Mouse (Mus musculus) lung, adult 2 months (tissue): ENCODE results near the gene Kdm4a. TPM values are rescaled to one million over a fixed set of nuclear protein-coding genes. Genes with fewer than 3 reads are reported as not detected.

Source experiments
- DNase-seq: peaks from one replicate; pipeline ENCODE4 v3.0.0; 2022
- H3K4me1 ChIP-seq: fragments of 200-500 bp; 2 replicates; pipeline ENCODE4 v1.6.1; 2011; ENCODE audit warnings: low read length; ENCODE audit not compliant: control insufficient read depth, insufficient read depth
- H3K4me3 ChIP-seq: fragments of 200-500 bp; replicated peaks from 2 replicates; pipeline ENCODE3; 2011; ENCODE audit warnings: low read depth, mild to moderate bottlenecking, control low read depth, low read length; ENCODE audit errors: extremely low read depth
- CTCF ChIP-seq: fragments of 200-500 bp; IDR thresholded peaks from 2 replicates; pipeline ENCODE4 v1.5.1; 2011; ENCODE audit warnings: mild to moderate bottlenecking, low read length, control low read depth; ENCODE audit not compliant: insufficient read depth
- POLR2A ChIP-seq: fragments of 200-500 bp; IDR thresholded peaks from 2 replicates; pipeline ENCODE4 v1.6.1; 2011; ENCODE audit warnings: low read depth, mild to moderate bottlenecking, control low read depth, low read length, borderline replicate concordance; ENCODE audit errors: extremely low read depth
- WGBS: fragments of 180-500 bp; shearing (Covaris S2); methylation state at CpG from one replicate; pipeline ENCODE4 v1.1.7; 2018; 5-methylcytosine and 5-hydroxymethylcytosine counted together
- polyA plus RNA-seq: library from polyadenylated mRNA; depleted of rRNA; stranded (reverse); fragments of >200 nt; gene quantifications from 2 replicates; pipeline ENCODE4 v1.2.3, GENCODE M21; 2012

Kdm4a gene
- polyA plus RNA-seq, 1 experiment: 36.0 TPM

DNA sequence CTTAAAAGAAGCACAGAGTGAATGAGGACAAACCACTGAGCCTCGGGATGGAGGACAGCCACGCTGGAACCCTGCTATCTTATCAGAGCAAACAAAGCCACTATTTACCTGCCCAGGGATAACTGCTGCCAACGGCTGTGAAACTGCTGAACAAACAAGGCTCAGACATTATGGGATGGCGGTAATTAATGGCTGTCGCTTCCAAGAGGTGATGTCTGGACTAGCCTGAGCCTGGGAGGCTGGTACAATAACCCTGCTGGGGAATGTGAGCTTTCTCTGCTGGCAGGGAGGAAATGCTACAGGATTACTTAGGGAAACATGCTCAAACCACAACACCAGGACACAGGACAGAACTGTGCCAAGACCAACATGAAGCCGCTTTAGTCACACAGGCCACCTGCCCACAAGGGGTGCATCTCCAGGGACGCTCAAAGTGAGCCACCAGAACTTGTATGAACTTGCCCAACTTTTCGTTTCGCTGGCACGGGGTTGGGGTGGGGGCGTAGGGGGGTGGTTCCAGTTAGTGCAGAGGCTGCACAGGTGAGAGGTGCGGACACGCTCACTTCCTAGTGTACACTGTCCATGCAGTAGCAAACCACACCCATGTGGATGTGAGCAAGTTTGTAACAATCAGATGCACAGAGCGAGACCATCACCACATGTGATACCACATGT, 56.7 kb downstream of the Kdm4a start:
- WGBS: 75% methylated on average over 14 of the region's 14 CpGs
- TF ChIP-seq POLR2A (no peak), CTCF (no peak)
- no peak overlapping the region for H3K4me3 ChIP-seq
- H3K4me1 ChIP-seq: no peaks in the 10 kb centered on the region
- DNase-seq: no peak

DNA sequence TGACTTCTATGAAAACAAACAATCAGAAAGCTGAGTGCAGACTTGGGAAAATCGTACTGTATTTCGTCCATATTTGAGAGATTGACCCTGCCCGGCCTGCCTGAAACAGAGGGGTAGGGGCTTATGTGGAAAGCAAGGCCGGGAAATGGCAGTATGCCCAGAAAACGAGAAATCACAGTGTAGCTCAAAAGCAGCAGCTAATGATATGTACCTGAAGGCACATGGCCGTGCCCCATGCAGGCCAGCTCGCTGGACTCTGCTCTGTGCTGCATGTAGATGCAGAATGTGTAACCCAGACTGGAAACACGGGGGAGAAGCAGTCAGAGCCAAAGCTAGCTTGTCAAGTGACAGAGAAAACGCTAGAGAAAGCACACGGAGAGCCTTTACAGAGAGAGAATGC, 57.8 kb downstream of the Kdm4a start:
- no peaks in the 10 kb centered on the region for H3K4me1 ChIP-seq
- no peak for DNase-seq
- no peak overlapping the region for H3K4me3 ChIP-seq
- TF ChIP-seq CTCF (no peak), POLR2A (no peak)
- WGBS: 73% methylated on average over 10 of the region's 10 CpGs

DNA sequence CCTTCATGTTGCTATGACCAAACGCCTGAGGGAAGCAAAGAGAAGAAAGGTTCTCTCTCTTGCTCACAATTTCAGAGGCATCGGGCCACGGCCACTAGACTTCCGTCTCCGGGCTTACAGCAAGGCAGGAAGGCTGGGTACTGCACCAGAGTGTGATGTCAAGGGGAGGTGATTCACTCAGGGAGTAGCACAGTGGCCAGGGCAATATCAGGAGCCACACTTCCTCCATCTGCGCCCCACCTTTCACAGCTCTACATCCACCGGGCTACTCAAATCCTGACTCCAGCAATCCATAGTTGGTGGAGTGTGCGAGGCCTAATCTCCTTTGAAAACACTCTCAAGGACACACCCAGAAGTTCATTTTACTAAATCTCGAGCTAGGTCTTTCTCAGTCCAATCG, 62.3 kb downstream of the Kdm4a start:
- TF ChIP-seq POLR2A: no peak
- TF ChIP-seq CTCF: no peak
- Histone ChIP-seq H3K4me3 (no peak overlapping the region), H3K4me1 (no peaks in the 10 kb centered on the region)
- 85% methylated on average over 10 of the region's 10 CpGs for WGBS
- no peak for DNase-seq

DNA sequence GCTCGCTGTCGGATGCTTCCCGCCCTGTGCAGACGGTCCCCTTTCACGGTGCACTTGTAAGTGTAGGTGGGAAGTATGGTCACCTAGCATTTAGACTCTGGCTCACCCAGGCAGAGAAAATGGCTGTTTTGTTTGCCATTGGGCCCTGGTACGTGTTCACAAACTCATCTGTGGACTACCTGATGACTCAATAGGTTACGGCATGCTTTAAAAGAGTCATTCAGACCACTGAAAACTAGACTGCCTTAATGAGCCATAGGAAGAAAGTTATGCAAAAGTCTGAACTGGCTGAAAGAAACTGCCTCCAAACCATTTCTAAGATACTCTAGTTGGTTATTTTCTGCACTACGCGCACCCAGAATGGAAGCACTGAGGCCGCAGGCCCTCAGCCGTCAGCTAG, 63.7 kb downstream of the Kdm4a start:
- DNase-seq: no peak
- H3K4me1 ChIP-seq: no peaks in the 10 kb centered on the region
- no peak for TF ChIP-seq POLR2A
- TF ChIP-seq CTCF: no peak
- WGBS: 91% methylated on average over 11 of the region's 11 CpGs
- no peak overlapping the region for H3K4me3 ChIP-seq

DNA sequence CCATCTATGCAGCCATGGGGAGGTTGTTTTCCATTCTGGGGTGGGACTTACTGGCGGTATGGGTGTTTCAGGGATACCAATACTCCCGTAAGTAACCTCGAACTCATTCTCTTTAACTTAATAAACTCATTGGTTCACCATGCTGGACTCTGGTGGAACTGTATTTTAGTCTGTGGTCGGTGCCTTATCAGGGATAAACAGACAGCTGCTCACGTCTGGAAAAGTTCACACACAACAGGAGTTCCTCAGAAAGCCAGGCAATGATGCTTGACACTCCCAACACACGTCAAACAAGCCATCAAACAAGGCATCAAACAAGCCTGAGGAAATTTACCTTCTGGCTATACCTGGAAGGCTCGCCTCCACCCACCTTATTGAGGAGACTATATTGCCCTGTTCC, 64.7 kb downstream of the Kdm4a start:
- H3K4me3 ChIP-seq: no peak overlapping the region
- 86% methylated on average over 7 of the region's 7 CpGs for WGBS
- no peaks in the 10 kb centered on the region for H3K4me1 ChIP-seq
- DNase-seq: no peak
- TF ChIP-seq POLR2A (no peak), CTCF (no peak)

DNA sequence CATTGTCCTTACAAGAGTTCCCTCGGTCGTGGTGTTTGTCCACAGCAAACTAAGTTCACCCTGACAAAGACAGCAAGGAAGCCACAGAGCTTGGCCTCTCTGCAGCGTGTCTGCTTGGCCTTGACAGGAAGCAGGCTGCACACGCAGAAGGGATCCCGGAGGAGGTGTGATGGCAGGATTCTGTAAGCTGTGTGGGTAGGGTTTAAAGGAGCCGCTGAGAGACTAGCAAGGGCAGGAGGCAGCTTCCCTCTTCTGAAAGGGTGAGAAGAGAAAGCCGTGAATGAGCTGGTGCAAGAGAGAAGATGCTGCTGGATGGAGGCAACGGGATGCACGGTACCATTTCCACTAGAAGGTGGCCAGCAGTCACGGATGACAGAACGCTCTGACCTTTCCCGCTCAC, 67.2 kb downstream of the Kdm4a start:
- Histone ChIP-seq H3K4me1 (no peaks in the 10 kb centered on the region), H3K4me3 (no peak overlapping the region)
- no peak for DNase-seq
- WGBS: 59% methylated on average over 12 of the region's 12 CpGs
- TF ChIP-seq POLR2A (no peak), CTCF (no peak)

DNA sequence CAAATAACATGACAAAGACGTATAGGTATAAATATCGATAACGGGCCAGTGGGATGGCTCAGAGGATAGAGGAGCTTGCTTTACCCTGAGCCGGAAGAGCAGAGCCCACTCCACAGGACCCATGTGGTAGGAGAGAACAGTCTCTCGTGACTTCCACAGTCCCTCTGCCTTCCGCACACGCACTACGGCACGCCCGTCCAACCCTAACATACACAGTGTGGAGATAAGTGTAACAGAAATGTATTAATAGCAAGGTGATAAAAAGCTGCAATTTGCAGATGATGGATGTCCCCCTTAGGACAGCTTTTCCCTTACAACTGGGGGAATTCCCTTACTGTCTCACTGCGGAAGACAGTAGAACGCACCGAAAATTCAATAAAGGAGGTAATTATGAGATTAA, 70.2 kb downstream of the Kdm4a start:
- WGBS: 75% methylated on average over 13 of the region's 13 CpGs
- DNase-seq: no peak
- H3K4me3 ChIP-seq: no peak overlapping the region
- H3K4me1 ChIP-seq: no peaks in the 10 kb centered on the region
- TF ChIP-seq POLR2A (no peak), CTCF (no peak)

DNA sequence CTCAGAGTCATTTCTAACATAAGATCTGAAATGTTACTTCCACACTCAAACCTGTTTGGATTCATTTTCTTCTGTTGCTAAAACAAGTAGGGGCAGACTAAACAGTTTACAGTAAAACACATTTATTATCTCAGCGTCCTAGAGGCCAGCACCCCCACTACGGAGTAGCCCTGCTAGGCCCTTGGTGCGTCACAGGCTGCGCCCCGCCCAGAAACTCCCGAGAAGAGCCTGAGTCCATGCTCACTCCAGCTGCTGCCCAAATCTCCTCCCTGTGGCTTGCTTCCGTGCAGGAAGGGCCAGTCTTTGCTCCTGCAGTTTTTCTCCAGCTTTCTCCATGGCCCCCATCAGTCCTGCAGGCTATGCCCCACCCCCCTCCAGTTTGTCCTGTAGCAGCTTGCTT, 71.1 kb downstream of the Kdm4a start:
- DNase-seq: no peak
- no peaks in the 10 kb centered on the region for H3K4me1 ChIP-seq
- TF ChIP-seq CTCF (no peak), POLR2A (no peak)
- WGBS: 32% methylated on average over 7 of the region's 7 CpGs
- no peak overlapping the region for H3K4me3 ChIP-seq

DNA sequence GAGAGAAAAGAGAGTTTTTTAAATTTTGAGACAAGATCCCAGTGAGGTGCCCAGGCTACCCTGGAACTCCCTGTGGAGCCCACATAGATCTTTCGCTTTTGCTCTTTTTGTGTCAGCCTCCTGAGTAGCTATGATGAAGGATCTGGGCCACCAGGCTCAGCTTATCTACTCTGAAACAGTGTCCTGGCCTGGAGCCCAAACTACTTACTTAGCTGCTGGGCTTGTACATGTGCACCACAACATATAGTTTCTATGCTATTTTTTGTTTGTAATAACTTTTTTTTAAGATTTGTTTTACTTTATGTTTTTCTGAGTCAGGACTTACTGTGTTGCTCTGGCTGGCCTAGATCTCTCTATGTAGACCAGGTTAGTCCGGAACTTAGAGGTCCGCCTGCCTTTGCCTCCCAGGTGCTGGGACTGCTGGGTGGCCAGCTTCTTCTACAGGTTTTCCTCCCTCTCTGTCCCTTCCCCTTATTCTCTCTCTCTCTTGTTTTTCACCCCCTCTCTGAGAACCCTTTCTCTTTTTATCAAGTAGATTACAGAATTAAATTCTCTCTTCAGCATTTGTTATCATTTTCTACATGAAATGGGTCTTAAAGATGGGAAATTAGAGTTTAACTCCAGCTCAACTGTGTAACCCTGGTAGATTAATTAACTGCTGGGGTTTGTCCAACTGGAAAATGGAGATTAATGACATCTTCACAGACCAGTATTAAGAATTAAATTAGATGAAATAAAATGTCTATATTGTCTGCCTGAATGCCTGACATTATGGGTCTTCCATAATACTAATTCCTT, 74.4 kb downstream of the Kdm4a start:
- Histone ChIP-seq H3K4me1 (no peaks in the 10 kb centered on the region), H3K4me3 (no peak overlapping the region)
- 90% methylated on average over 3 of the region's 3 CpGs for WGBS
- DNase-seq: no peak
- TF ChIP-seq CTCF (no peak), POLR2A (no peak)
